Mouse (Mus musculus) common myeloid progenitor, adult 5-6 weeks (primary cell): ENCODE data around the gene Olfr446. TPM values are rescaled to one million over a fixed set of nuclear protein-coding genes. Genes with fewer than 3 reads are reported as not detected.

Experiments
- ATAC-seq: replicated peaks from 2 replicates; pipeline ENCODE4 v1.8.0; 2016; ENCODE audit warnings: low read depth, mild to moderate bottlenecking, moderate TSS enrichment, inconsistent platforms; ENCODE audit not compliant: poor library complexity, severe bottlenecking
- total RNA-seq: library from RNA; stranded (forward); fragments of 200-1000, 187-1606 nt; gene quantifications from 2 replicates; pipeline ENCODE4 v1.2.3, GENCODE M21; 2017

Olfr446 gene
- not detected in 2 replicates for total RNA-seq

DNA sequence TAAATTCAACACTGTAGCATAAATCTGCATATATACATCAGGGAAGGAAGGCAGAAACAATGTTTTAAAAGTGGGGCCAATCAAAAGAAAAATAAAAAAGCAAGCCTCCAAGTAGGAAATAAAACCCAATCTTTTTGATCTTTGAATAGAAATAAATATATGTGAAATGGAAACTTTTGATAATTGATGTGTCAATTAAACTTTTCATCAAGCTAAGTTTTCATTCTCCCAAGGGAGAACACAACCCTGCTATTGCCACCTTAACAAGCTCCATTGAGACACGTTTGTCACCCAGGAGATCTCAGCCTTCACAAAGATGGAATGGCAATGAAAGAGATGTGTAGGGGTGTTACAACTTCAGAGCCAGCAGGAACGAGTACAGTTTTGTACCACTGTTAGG, at the start of gene Olfr446:
Gene Olfr446, plus strand, starts transcription at position 301 of the 400 bp plus-strand sequence.
- no peak for ATAC-seq

DNA sequence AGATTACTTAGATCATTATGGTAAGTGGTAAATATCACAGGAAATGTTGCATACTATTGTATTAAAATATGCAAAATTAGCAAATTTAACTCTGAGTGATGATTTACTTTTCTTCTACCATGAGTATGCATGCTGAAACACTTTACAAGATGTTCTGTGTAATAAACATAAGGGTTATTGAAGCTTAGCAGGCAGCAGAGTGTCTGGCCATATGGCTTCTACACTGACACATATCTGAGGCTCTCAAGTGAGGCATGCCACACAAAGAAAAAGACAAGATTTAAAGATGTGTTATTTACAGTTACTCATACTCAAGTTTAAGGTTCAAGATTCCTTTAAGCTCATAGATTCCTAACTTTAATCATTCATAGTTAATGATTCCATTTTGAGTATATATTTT, 44.9 kb upstream of the Olfr446 start:
- ATAC-seq = no peak

DNA sequence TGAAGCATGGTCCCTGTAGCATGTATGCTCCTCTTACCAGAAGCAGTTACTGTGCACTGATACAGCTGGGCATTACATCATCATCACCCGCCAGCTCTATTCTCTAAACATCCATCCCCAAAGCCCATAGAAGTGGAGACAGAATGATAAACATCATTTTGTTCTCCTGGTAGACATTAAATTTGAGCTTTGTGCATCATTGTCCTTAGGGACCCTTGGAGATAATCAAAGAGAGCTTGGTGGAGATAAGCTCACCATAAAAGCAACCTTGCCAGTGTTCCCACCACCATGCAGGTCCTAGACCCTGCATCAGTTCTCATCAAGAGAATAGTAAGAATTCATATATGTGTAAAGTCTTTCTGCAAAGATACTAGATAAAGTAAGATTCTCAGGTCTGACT, 31.0 kb upstream of the Olfr446 start, which contains the start of gene Olfr448:
Gene Olfr448, plus strand, starts transcription at position 301 of the 400 bp plus-strand sequence.
- no peak for ATAC-seq

DNA sequence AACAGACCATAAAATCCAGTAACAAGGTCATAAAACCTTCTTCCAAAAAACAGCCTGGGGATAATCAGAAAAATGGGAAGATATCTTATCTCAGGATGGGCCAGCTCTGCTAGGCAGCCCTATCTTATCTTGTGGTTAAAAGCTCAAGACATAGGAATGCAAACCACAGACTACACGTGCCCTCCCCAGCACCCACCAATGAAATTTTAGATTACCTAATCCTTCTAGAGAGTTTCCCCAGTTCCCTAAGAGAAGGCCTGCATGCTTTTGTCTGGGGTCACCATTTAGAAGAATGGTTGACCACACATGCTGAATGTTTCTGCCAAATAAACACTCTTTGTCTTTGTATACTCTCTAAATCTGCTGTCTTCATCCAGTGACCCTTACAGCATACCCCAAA, 20.8 kb upstream of the Olfr446 start:
- ATAC-seq = no peak

GRCm38 (mm10) chr6:42908578-42908977, 12.6 kb upstream of the Olfr446 start, which contains the start of gene Olfr447:
Olfr447 (plus strand) TSS chr6:42908878.
- no peak for ATAC-seq

- no peak for ATAC-seq
These were observed 27.6 kb downstream of the Olfr446 start, which contains the start of gene Olfr444 for GRCm38 (mm10) chr6:42948767-42949166. Olfr444 (plus strand) TSS chr6:42949067.

DNA sequence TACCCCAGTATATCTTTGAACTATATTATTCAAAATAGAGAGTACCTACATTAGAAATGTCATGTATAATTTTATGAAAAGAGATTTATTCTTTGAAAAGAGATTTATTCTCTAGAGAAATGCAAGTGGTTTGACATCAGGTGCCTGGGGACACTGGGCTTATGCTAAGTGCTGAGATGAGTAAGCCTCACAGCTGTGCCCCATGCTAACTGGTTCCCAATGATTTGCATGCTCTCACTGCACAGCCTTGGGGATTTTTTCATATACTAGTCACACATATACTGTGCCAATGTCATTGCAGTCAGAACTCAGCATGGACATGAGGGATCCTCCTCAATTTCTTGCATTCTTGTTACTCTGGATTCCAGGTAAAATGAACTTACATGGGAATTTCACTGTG, 59.2 kb downstream of the Olfr446 start:
- ATAC-seq = no peak

Other genes with a start within 250 kb of the Olfr446 start
- 0.97 and 4.2 TPM in 2 replicates for gene Tcaf1, start 211.3 kb upstream of the Olfr446 start, total RNA-seq
- gene Olfr453, start 182.0 kb upstream of the Olfr446 start, total RNA-seq = not detected in 2 replicates
- gene Olfr38, start 165.0 kb upstream of the Olfr446 start, total RNA-seq = not detected in 2 replicates
- gene Olfr452, start 136.3 kb upstream of the Olfr446 start, total RNA-seq = not detected in 2 replicates
- gene Olfr450, start 109.4 kb upstream of the Olfr446 start, total RNA-seq = not detected in 2 replicates
- gene Olfr449, start 87.0 kb upstream of the Olfr446 start, total RNA-seq = not detected in 2 replicates
- not detected in 2 replicates for gene Olfr448, start 30.9 kb upstream of the Olfr446 start, total RNA-seq
- gene Olfr447, start 12.5 kb upstream of the Olfr446 start, total RNA-seq = not detected in 2 replicates
- not detected in 2 replicates for gene Olfr444, start 27.7 kb downstream of the Olfr446 start, total RNA-seq
- gene Olfr441, start 185.0 kb downstream of the Olfr446 start, total RNA-seq = not detected in 2 replicates
- not detected in 2 replicates for gene Olfr237-ps1, start 225.2 kb downstream of the Olfr446 start, total RNA-seq
- gene Olfr437, start 241.9 kb downstream of the Olfr446 start, total RNA-seq = not detected in 2 replicates